Mouse (Mus musculus) layer of hippocampus, postnatal 25 days (tissue): ENCODE data around the gene Fer. TPM values are rescaled to one million over a fixed set of nuclear protein-coding genes. Genes with fewer than 3 reads are reported as not detected.
"Not testable (repeated sequence)": the region's sequence is repeated elsewhere in the genome, so short reads cannot be mapped to it uniquely, and the experiment has no call there.

ENCODE experiments used
- DNase-seq, 2 experiments: peaks; one replicate each; pipeline ENCODE4 v3.0.0; 2022; ENCODE audit warnings: mixed read lengths in 2 of 2, low spot score in 1 of 2; ENCODE audit errors: extremely low spot score in 1 of 2
- total RNA-seq, 2 experiments: library from RNA; stranded (reverse); gene quantifications; 2 replicates each; pipeline ENCODE4 v1.2.3; 2021

The Fer gene
- 10 to 100 TPM; 33.0 TPM for total RNA-seq

GRCm38 (mm10) chr17:63863012-63863630, at the start of gene Fer:
Gene Fer, plus strand, starts transcription at chr17:63863062.
- no peak for DNase-seq

- DNase-seq: no peak
Measured at GRCm38 (mm10) chr17:63813552-63813951, 49.3 kb upstream of the Fer start.

- no peak for DNase-seq
Measured at GRCm38 (mm10) chr17:63818444-63819027, 44.3 kb upstream of the Fer start.

GRCm38 (mm10) chr17:63824141-63824540, 38.7 kb upstream of the Fer start:
- no peak for DNase-seq

GRCm38 (mm10) chr17:63826196-63826595, 36.7 kb upstream of the Fer start:
- no peak for DNase-seq

- no peak for DNase-seq
Measured at GRCm38 (mm10) chr17:63826767-63827166, 36.1 kb upstream of the Fer start.

- no peak for DNase-seq
Measured at GRCm38 (mm10) chr17:63828561-63829332, 34.1 kb upstream of the Fer start.

GRCm38 (mm10) chr17:63831550-63831949, 31.3 kb upstream of the Fer start:
- no peak for DNase-seq

- no peak for DNase-seq
Measured at GRCm38 (mm10) chr17:63836223-63836622, 26.6 kb upstream of the Fer start.

- DNase-seq: no peak
Measured at GRCm38 (mm10) chr17:63836641-63837040, 26.2 kb upstream of the Fer start.

GRCm38 (mm10) chr17:63838144-63838543, 24.7 kb upstream of the Fer start:
- no peak for DNase-seq

- no peak for DNase-seq
Measured at GRCm38 (mm10) chr17:63839636-63840269, 23.1 kb upstream of the Fer start.

GRCm38 (mm10) chr17:63842226-63842625, 20.6 kb upstream of the Fer start:
- no peak for DNase-seq

- DNase-seq: no peak
Measured at GRCm38 (mm10) chr17:63844936-63845335, 17.9 kb upstream of the Fer start.

- not testable (repeated sequence) for DNase-seq
Measured at GRCm38 (mm10) chr17:63845766-63846165, 17.1 kb upstream of the Fer start.

GRCm38 (mm10) chr17:63849151-63849550, 13.7 kb upstream of the Fer start:
- DNase-seq: no peak

- DNase-seq: peak; percentile 64 to 65
Measured at GRCm38 (mm10) chr17:63849566-63849965, 13.3 kb upstream of the Fer start.

GRCm38 (mm10) chr17:63850016-63850415, 12.8 kb upstream of the Fer start:
- DNase-seq: no peak

- no peak for DNase-seq
Measured at GRCm38 (mm10) chr17:63857023-63857544, 5.8 kb upstream of the Fer start.

GRCm38 (mm10) chr17:63860988-63861387, 1.9 kb upstream of the Fer start:
- no peak for DNase-seq

- no peak for DNase-seq
Measured at GRCm38 (mm10) chr17:63862399-63862798, 463 bp upstream of the Fer start.
